Mouse (Mus musculus) limb, embryonic 14.5 days (tissue): ENCODE measurements around the gene Hmga1. TPM values are rescaled to one million over a fixed set of nuclear protein-coding genes. Genes with fewer than 3 reads are reported as not detected.

Experiments
- ATAC-seq: fragments of 200-750 bp; cut with Nextera tagmentation; 2 replicates; pipeline ENCODE4 v1.8.0; 2017; ENCODE audit warnings: low read depth, moderate number of reproducible peaks, moderate TSS enrichment; ENCODE audit not compliant: low FRiP score
- DNase-seq: peaks from one replicate; pipeline ENCODE4 v3.0.0-alpha.2; 2015; ENCODE audit warnings: low spot score
- H3K27ac ChIP-seq: fragments of 300-500 bp; sonication (generic); replicated peaks from 2 replicates; pipeline ENCODE4 v1.5.1; 2014; ENCODE audit warnings: low read depth, mild to moderate bottlenecking, low read length, moderate library complexity, mixed read lengths
- H3K27me3 ChIP-seq: fragments of 300-500 bp; sonication (generic); 2 replicates; pipeline ENCODE4 v1.6.1; 2014; ENCODE audit warnings: low read length, mixed read lengths; ENCODE audit not compliant: control insufficient read depth, insufficient read depth
- H3K36me3 ChIP-seq: fragments of 300-500 bp; sonication (generic); 2 replicates; pipeline ENCODE4 v1.6.1; 2014; ENCODE audit warnings: mild to moderate bottlenecking, low read length, moderate library complexity, mixed read lengths; ENCODE audit not compliant: control insufficient read depth, insufficient read depth
- H3K4me1 ChIP-seq: fragments of 300-500 bp; sonication (generic); 2 replicates; pipeline ENCODE4 v1.6.1; 2014; ENCODE audit warnings: antibody characterized with exemption, low read length, mixed read lengths; ENCODE audit not compliant: control insufficient read depth, insufficient read depth
- H3K4me2 ChIP-seq: fragments of 300-500 bp; sonication (generic); replicated peaks from 2 replicates; pipeline ENCODE4 v1.6.1; 2014; ENCODE audit warnings: low read depth, mild to moderate bottlenecking, low read length, moderate library complexity; ENCODE audit not compliant: severe bottlenecking
- H3K4me3 ChIP-seq: fragments of 300-500 bp; sonication (generic); replicated peaks from 2 replicates; pipeline ENCODE4 v1.5.1; 2014; ENCODE audit warnings: low read length
- H3K9ac ChIP-seq: fragments of 300-500 bp; sonication (generic); 2 replicates; pipeline ENCODE4 v1.6.1; 2014; ENCODE audit warnings: mild to moderate bottlenecking, low read depth, low read length, moderate library complexity; ENCODE audit not compliant: severe bottlenecking
- H3K9me3 ChIP-seq: fragments of 300-500 bp; sonication (generic); 2 replicates; pipeline ENCODE4 v1.6.1; 2016; ENCODE audit warnings: low read length; ENCODE audit not compliant: control insufficient read depth
- POLR2A ChIP-seq: fragments of 200-500 bp; IDR thresholded peaks from 2 replicates; pipeline ENCODE4 v1.8.0; 2012; ENCODE audit warnings: inconsistent platforms, mild to moderate bottlenecking, moderate library complexity, borderline replicate concordance; ENCODE audit not compliant: insufficient read depth, insufficient read length; ENCODE audit errors: extremely low read depth
- WGBS: fragments of 180-500 bp; shearing (Covaris S2); extraction: QIAGEN DNeasy Blood & Tissue Kit; methylation state at CpG from one replicate; pipeline ENCODE4 v1.1.7; 2014; 5-methylcytosine and 5-hydroxymethylcytosine counted together
- polyA plus RNA-seq, 2 experiments: library from polyadenylated mRNA; depleted of rRNA in 1 of 2; stranded (reverse) in 1 of 2; unstranded in 1 of 2; fragments of >200 nt; fragmentation: Nextera tagmentation in 1 of 2; extraction: Ambion mirVana in 1 of 2; gene quantifications; 2 replicates each; pipeline versions ENCODE4 v1.2.1 to v1.2.3; 2012 to 2014

The Hmga1 gene
- polyA plus RNA-seq (2012; rRNA removed) (196 and 250 TPM in 2 replicates), polyA plus RNA-seq (2014; fragmentation: Nextera tagmentation; extraction: Ambion mirVana) (227 and 235 TPM in 2 replicates)

GRCm38 (mm10) chr17:27556315-27557011, at the start of gene Hmga1:
Hmga1 (plus strand) TSS chr17:27556497.
- peaks cover 22% of the 10 kb centered on the region for H3K4me1 ChIP-seq
- DNase-seq (peak; percentile 85), ATAC-seq (peak; percentile 69)
- TF ChIP-seq POLR2A = peak; percentile 97
- peak within 1 kb of the TSS; percentile 97 for H3K27ac ChIP-seq
- no peaks in the 10 kb centered on the region for H3K9me3 ChIP-seq
- H3K36me3 ChIP-seq = peaks cover 7% of the 10 kb centered on the region
- H3K4me3 ChIP-seq = peak within 1 kb of the TSS; percentile 81
- peak within 1 kb of the TSS; percentile 87 for H3K9ac ChIP-seq
- no peaks in the 10 kb centered on the region for H3K27me3 ChIP-seq
- WGBS = under 1% methylated on average over 63 of the region's 79 CpGs
- H3K4me2 ChIP-seq = peak within 1 kb of the TSS; percentile 82

GRCm38 (mm10) chr17:27506871-27507590, 49.3 kb upstream of the Hmga1 start:
- 87% methylated on average over 7 of the region's 7 CpGs for WGBS
- no peak for DNase-seq
- Histone ChIP-seq H3K27ac (no peak overlapping the region), H3K4me1 (peaks cover 20% of the 10 kb centered on the region), H3K27me3 (peaks cover 33% of the 10 kb centered on the region), H3K4me2 (no peak overlapping the region), H3K4me3 (no peak overlapping the region), H3K9me3 (no peaks in the 10 kb centered on the region), H3K36me3 (no peaks in the 10 kb centered on the region), H3K9ac (no peak overlapping the region)
- no peak for TF ChIP-seq POLR2A
- ATAC-seq = no peak

GRCm38 (mm10) chr17:27507591-27507945, 48.7 kb upstream of the Hmga1 start:
- H3K9me3 ChIP-seq = no peaks in the 10 kb centered on the region
- DNase-seq (no peak), ATAC-seq (no peak)
- H3K36me3 ChIP-seq = no peaks in the 10 kb centered on the region
- H3K4me3 ChIP-seq = no peak overlapping the region
- H3K27ac ChIP-seq = no peak overlapping the region
- H3K9ac ChIP-seq = no peak overlapping the region
- H3K4me2 ChIP-seq = no peak overlapping the region
- 83% methylated on average over 7 of the region's 7 CpGs for WGBS
- peaks cover 35% of the 10 kb centered on the region for H3K27me3 ChIP-seq
- peaks cover 22% of the 10 kb centered on the region for H3K4me1 ChIP-seq
- TF ChIP-seq POLR2A = no peak

GRCm38 (mm10) chr17:27508002-27508401, 48.3 kb upstream of the Hmga1 start:
- DNase-seq (no peak), ATAC-seq (no peak)
- H3K27me3 ChIP-seq = peaks cover 35% of the 10 kb centered on the region
- no peaks in the 10 kb centered on the region for H3K36me3 ChIP-seq
- no peaks in the 10 kb centered on the region for H3K9me3 ChIP-seq
- H3K9ac ChIP-seq = no peak overlapping the region
- no peak for TF ChIP-seq POLR2A
- H3K4me2 ChIP-seq = no peak overlapping the region
- H3K4me3 ChIP-seq = no peak overlapping the region
- 71% methylated on average over 12 of the region's 12 CpGs for WGBS
- no peak overlapping the region for H3K27ac ChIP-seq
- H3K4me1 ChIP-seq = peaks cover 23% of the 10 kb centered on the region

- TF ChIP-seq POLR2A = no peak
- Histone ChIP-seq H3K27me3 (peaks cover 36% of the 10 kb centered on the region), H3K4me3 (no peak overlapping the region), H3K9me3 (no peaks in the 10 kb centered on the region), H3K4me1 (peaks cover 24% of the 10 kb centered on the region), H3K27ac (no peak overlapping the region), H3K36me3 (no peaks in the 10 kb centered on the region), H3K9ac (no peak overlapping the region), H3K4me2 (no peak overlapping the region)
- ATAC-seq (no peak), DNase-seq (no peak)
- WGBS = 68% methylated on average over 5 of the region's 5 CpGs
These were observed 47.8 kb upstream of the Hmga1 start for GRCm38 (mm10) chr17:27508513-27508912.
